ENCODE assay signal across 8 mouse cellular contexts in genomic region chr4:131860492-131861340, GRCm38 (mm10). TPM values are rescaled to one million over a fixed set of nuclear protein-coding genes. Genes with fewer than 3 reads are reported as not detected.
DNase-seq lines count a peak whose midpoint lies in the region; ATAC-seq and TF ChIP-seq lines count a peak whose summit lies in the region.

No protein-coding gene starts in this region.

- no peak for ATAC-seq in Patski
- peak; percentile 90 for ATAC-seq in frontal cortex, adult (ENCODE audit: low TSS enrichment)
- 0 out of 2 replicates have a peak, but pooled peaks have one; percentile 39 for ATAC-seq in hindbrain, embryonic 13.5 days (ENCODE audit: low FRiP score)

- 48% methylated on average over 15 of the region's 15 CpGs for WGBS in hindbrain, embryonic 13.5 days

- CTCF ChIA-PET in Patski (lab: Charles Lee) = interaction anchor here (0.8 to 1.5 kb wide), 5 partner anchors 8 to 319 kb away, joined by 3 to 5 read pairs (median 3); no protein-coding TSS in a partner anchor

- H3K9me3 ChIP-seq in hindbrain, embryonic 13.5 days = no peaks in the 10 kb centered on the region

- H3K27ac ChIP-seq in hindbrain, embryonic 13.5 days = no peak overlapping the region

- no peak for DNase-seq in Patski (ENCODE audit: low read depth, low spot score)
- DNase-seq in cerebellum, adult 11-12 months = peak; percentile 58
- peak; percentile 79 to 86 for DNase-seq in layer of hippocampus, postnatal 14 days (ENCODE audit: low spot score in 2 of 2)
- DNase-seq in lung, postnatal 10 days = peak; percentile 89
- DNase-seq in retina, postnatal 7 days (ENCODE audit: low read depth, low spot score) = peak; percentile 82
- peak; percentile 86 for DNase-seq in urinary bladder, postnatal 14 days (ENCODE audit: low spot score)

- peak; percentile 89 for TF ChIP-seq CTCF in Patski (IDR thresholded peaks at IDR 0.05)

- no peak overlapping the region for H3K4me2 ChIP-seq in hindbrain, embryonic 13.5 days

- no peak overlapping the region for H3K4me3 ChIP-seq in hindbrain, embryonic 13.5 days

- POLR2A ChIA-PET in Patski (lab: Charles Lee) = interaction anchor here (0.7 kb wide), 1 partner anchor 39 kb away, joined by 3 read pairs; no protein-coding TSS in a partner anchor

- no peaks in the 10 kb centered on the region for H3K4me1 ChIP-seq in hindbrain, embryonic 13.5 days (replicated peaks)

- peak overlapping the region; percentile 56 for H3K9ac ChIP-seq in hindbrain, embryonic 13.5 days

- in situ Hi-C loops in Patski (cut with MboI; ENCODE audit: low pct_unique_long_range_greater_than_20kb) = loop anchor here (10.0 kb wide), 1 partner anchor 114 kb away; no protein-coding TSS in a partner anchor

- no peaks in the 10 kb centered on the region for H3K27me3 ChIP-seq in Patski
- H3K27me3 ChIP-seq in hindbrain, embryonic 13.5 days = no peaks in the 10 kb centered on the region

- peaks cover 54% of the 10 kb centered on the region for H3K36me3 ChIP-seq in hindbrain, embryonic 13.5 days

RNA-seq across cellular contexts. Expression of gene Srsf4, which starts 12.7 kb away (rescaled TPM):
- polyA plus RNA-seq in Patski (2021) = 49.5 TPM
- polyA plus RNA-seq in hindbrain, embryonic 13.5 days (2015; fragmentation: Nextera tagmentation; extraction: Ambion mirVana) = 115 and 119 TPM in 2 replicates
- total RNA-seq in layer of hippocampus, postnatal 14 days (2021) = 10 to 100 TPM; 68.6 to 70.3 TPM

RNA-seq across cellular contexts. Expression of gene Mecr, which starts 17.4 kb away (rescaled TPM):
- polyA plus RNA-seq in Patski (2021) = 17.0 TPM
- polyA plus RNA-seq in hindbrain, embryonic 13.5 days (2015; fragmentation: Nextera tagmentation; extraction: Ambion mirVana) = 36.9 and 38.5 TPM in 2 replicates
- 10 to 100 TPM; 36.4 to 37.0 TPM for total RNA-seq in layer of hippocampus, postnatal 14 days (2021)

RNA-seq across cellular contexts. Expression of gene Ptpru, which starts 22.6 kb away (rescaled TPM):
- 0.63 TPM for polyA plus RNA-seq in Patski (2021)
- 13.2 and 18.6 TPM in 2 replicates for polyA plus RNA-seq in hindbrain, embryonic 13.5 days (2015; fragmentation: Nextera tagmentation; extraction: Ambion mirVana)
- 10 to 100 TPM; 66.8 to 82.5 TPM for total RNA-seq in layer of hippocampus, postnatal 14 days (2021)
